Mouse (Mus musculus): ENCODE results near the gene Hoxa3. TPM values are rescaled to one million over a fixed set of nuclear protein-coding genes. Genes with fewer than 3 reads are reported as not detected.

The Hoxa3 gene
- polyA plus RNA-seq, 1 experiment from 2014 or later, result 0.11 TPM

DNA sequence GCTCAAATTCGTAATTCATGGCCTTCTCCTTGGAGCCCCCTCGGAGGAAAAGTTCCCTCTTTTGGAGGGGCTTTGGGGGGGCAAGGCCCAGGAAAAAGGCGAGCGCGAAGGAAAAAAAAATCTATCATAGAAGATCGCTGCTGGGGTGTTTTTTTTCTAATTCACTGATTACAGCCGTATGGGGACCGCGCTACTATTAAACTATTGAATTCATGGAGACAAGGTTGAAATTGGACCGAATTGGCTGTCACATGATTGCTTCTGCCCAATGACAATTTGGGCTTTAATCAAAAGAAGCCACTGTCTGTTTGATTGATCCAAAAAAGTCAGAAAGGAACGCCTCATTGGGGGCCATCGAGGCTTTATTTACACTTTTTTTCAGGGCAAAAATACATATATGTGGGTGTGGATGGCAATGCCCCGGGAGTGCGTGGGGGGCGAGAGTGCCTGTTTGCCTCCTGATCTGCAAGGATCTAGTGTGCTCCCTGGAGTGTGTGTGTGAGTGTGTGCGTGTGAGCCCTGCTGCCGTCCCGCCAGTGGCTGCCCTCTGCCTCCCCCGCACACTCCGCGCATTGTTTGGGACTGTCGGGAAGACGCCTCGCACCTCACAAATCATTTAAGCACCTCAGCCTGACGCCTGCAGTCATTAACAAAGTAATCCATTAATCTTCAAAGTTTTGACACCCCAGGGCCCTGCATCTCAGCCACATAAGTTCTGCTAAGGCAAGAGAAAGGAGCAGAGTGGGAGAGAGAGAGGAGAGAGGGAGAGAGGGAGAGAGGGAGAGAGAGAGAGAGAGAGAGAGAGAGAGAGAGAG, 48.3 kb downstream of the Hoxa3 start, which contains the start of gene Hoxa2:
Gene Hoxa2, minus strand, starts transcription at position 206 of the 815 bp plus-strand sequence.
- ATAC-seq (ENCODE audit: low FRiP score), result no peak
- no peak within 1 kb of the TSS for H3K4me3 ChIP-seq (ENCODE audit: low read depth, low read length)
- H3K4me2 ChIP-seq, result no peak within 1 kb of the TSS

DNA sequence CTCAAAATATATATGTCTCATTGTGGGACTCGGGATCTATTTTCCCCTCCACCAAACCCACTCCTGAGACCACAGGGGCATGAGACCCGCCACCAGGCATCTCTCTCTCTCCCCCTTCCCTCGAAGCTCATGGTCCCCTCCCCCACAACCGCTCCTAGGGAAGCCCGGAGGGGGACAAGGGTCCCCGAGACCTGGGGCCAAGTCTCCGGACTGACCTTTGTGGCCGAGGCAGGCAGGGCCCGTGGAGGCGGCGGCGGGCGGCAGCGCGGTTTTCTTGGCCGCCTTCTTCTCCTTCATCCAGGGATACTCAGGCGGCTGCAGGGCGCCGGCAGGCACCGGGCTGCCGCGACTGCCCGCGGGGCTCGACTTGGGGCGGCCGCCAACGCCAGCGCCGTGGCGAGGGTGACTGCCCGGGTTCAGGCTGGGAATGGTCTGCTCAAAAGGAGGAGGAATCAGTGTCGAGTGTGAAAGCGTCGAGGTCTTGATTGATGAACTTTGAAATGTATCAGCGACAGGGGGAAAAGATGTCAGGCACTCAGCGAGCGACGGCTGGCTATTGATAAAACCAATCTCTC, 49.0 kb downstream of the Hoxa3 start:
- Histone ChIP-seq H3K9me3 (ENCODE audit: control insufficient read depth, low read length) (no peaks in the 10 kb centered on the region), H3K9ac (ENCODE audit: low read length) (no peak overlapping the region), H3K36me3 (ENCODE audit: control insufficient read depth, insufficient read depth, low read length) (no peaks in the 10 kb centered on the region), H3K27me3 (ENCODE audit: control insufficient read depth, insufficient read depth, low read length) (peaks cover 97% of the 10 kb centered on the region), H3K4me1 (ENCODE audit: control insufficient read depth, insufficient read depth, low read length) (no peaks in the 10 kb centered on the region), H3K4me2 (no peak overlapping the region), H3K4me3 (ENCODE audit: low read depth, low read length) (no peak overlapping the region), H3K27ac (ENCODE audit: low read depth, low read length) (no peak overlapping the region)
- WGBS, result 0% methylated on average over 38 of the region's 39 CpGs
- peak; percentile 96 for DNase-seq (ENCODE audit: low spot score, missing footprints)
- no peak for ATAC-seq (ENCODE audit: low FRiP score)

More for the DNA sequence above, 48.3 kb downstream of the Hoxa3 start, which contains the start of gene Hoxa2:
- H3K36me3 ChIP-seq (ENCODE audit: control insufficient read depth, insufficient read depth, low read length), result no peaks in the 10 kb centered on the region
- peaks cover 96% of the 10 kb centered on the region for H3K27me3 ChIP-seq (ENCODE audit: control insufficient read depth, insufficient read depth, low read length)
- H3K9ac ChIP-seq (ENCODE audit: low read length), result no peak within 1 kb of the TSS
- no peak within 1 kb of the TSS for H3K27ac ChIP-seq (ENCODE audit: low read depth, low read length)
- no peaks in the 10 kb centered on the region for H3K9me3 ChIP-seq (ENCODE audit: control insufficient read depth, low read length)
- peak; percentile 94 for DNase-seq (ENCODE audit: low spot score, missing footprints)
- no peaks in the 10 kb centered on the region for H3K4me1 ChIP-seq (ENCODE audit: control insufficient read depth, insufficient read depth, low read length)
- WGBS, result under 1% methylated on average over 25 of the region's 25 CpGs

DNA sequence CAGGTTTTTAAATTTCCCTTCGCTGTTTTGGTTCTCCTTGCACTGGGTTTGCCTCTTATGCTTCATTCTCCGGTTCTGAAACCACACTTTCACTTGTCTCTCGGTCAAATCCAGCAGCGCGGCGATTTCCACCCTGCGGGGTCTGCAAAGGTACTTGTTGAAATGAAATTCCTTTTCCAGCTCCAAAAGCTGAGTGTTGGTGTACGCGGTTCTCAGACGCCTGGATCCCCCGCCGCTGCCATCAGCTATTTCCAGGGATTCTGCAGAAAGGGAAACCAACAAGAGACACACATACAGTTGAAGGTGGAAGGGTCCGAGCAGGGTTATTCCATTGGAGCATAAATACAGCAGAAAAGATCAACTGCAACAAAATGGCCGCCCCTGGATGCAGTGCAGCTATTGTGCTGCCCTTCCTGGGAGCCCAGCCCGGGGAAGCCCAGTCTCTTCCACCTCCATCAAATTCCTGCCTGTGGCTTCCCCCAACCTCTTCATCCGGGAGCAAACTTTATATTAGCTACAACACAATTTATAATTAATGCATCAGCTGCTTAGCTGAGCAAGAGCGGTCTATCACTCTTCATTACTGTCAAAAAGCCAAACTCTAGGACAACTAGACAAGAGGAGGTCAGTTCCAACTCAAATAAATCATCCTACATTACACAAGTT, 49.6 kb downstream of the Hoxa3 start:
- Histone ChIP-seq H3K4me3 (ENCODE audit: low read depth, low read length) (no peak overlapping the region), H3K36me3 (ENCODE audit: control insufficient read depth, insufficient read depth, low read length) (no peaks in the 10 kb centered on the region), H3K9me3 (ENCODE audit: control insufficient read depth, low read length) (no peaks in the 10 kb centered on the region), H3K27ac (ENCODE audit: low read depth, low read length) (no peak overlapping the region), H3K9ac (ENCODE audit: low read length) (no peak overlapping the region), H3K4me1 (ENCODE audit: control insufficient read depth, insufficient read depth, low read length) (peaks cover 5% of the 10 kb centered on the region; the same call in 1 of the 2 replicates), H3K27me3 (ENCODE audit: control insufficient read depth, insufficient read depth, low read length) (peaks cover 97% of the 10 kb centered on the region), H3K4me2 (no peak overlapping the region)
- ATAC-seq (ENCODE audit: low FRiP score) (no peak), DNase-seq (ENCODE audit: low spot score, missing footprints) (peak; percentile 97)
- WGBS, result under 1% methylated on average over 17 of the region's 17 CpGs

DNA sequence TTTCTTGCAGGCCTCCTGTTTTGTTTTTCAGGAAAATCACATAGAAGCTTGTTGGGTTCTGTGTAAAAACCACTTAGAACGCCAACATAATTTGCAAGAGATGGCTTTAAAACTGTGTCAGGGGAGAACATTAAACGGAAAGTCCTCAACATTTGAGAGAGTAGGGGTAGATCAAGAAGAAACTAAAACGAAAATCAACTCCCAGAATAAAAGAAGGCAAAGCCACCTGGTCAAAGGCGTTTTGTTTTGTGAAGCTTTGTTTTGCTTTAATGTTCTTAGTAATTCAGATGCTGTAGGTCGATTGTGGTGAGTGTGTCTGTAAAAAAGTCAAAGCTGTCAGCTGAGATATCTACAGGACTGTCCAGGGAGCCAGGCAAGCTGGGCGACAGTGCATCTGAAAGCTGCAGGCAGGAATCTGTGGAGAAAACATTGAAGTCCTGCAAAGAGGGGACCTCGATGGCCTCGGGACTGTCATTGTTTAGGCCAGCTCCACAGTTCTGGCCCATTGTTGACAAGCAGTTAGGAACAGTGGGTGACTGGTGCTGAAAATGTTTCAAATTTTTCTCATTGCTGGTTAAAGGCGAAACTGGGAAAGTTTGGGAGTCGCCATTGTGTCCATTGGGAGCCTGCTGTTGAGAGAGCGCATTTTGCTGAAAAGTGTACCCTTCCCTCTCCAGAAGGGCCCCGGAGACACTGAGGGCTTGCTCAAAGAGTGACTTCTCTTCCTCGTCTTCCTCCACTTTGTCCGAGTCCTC, 50.3 kb downstream of the Hoxa3 start:
- Histone ChIP-seq H3K27ac (ENCODE audit: low read depth, low read length) (no peak overlapping the region), H3K27me3 (ENCODE audit: control insufficient read depth, insufficient read depth, low read length) (peaks cover 97% of the 10 kb centered on the region), H3K4me2 (no peak overlapping the region), H3K4me3 (ENCODE audit: low read depth, low read length) (no peak overlapping the region), H3K9me3 (ENCODE audit: control insufficient read depth, low read length) (no peaks in the 10 kb centered on the region), H3K9ac (ENCODE audit: low read length) (no peak overlapping the region), H3K36me3 (ENCODE audit: control insufficient read depth, insufficient read depth, low read length) (no peaks in the 10 kb centered on the region), H3K4me1 (ENCODE audit: control insufficient read depth, insufficient read depth, low read length) (peaks cover 8% of the 10 kb centered on the region; the same call in 1 of the 2 replicates)
- DNase-seq (ENCODE audit: low spot score, missing footprints), result peak; percentile 97
- no peak for ATAC-seq (ENCODE audit: low FRiP score)
- under 1% methylated on average over 14 of the region's 14 CpGs for WGBS

DNA sequence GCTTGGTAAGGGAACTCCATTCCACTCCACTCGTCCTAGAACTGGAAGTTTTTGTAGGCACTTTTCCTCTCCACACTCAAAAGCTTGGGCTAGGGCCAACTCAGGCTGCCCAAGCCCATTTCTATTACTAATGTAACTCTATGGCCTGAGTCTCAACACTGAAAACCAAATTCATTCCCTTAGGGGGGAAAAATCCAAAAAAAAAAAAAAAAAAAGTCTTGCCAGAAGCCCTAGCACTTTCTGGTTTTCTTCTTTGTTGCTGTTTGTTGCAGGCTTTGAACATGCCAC, 51.1 kb downstream of the Hoxa3 start:
- Histone ChIP-seq H3K36me3 (ENCODE audit: control insufficient read depth, insufficient read depth, low read length) (no peaks in the 10 kb centered on the region), H3K27ac (ENCODE audit: low read depth, low read length) (no peak overlapping the region), H3K9ac (ENCODE audit: low read length) (no peak overlapping the region), H3K27me3 (ENCODE audit: control insufficient read depth, insufficient read depth, low read length) (peaks cover 97% of the 10 kb centered on the region), H3K4me1 (ENCODE audit: control insufficient read depth, insufficient read depth, low read length) (peaks cover 8% of the 10 kb centered on the region; the same call in 1 of the 2 replicates), H3K9me3 (ENCODE audit: control insufficient read depth, low read length) (no peaks in the 10 kb centered on the region), H3K4me2 (no peak overlapping the region), H3K4me3 (ENCODE audit: low read depth, low read length) (no peak overlapping the region)
- no peak for DNase-seq (ENCODE audit: low spot score, missing footprints)
- 0% methylated on average over 1 of the region's 1 CpGs for WGBS
- no peak for ATAC-seq (ENCODE audit: low FRiP score)

DNA sequence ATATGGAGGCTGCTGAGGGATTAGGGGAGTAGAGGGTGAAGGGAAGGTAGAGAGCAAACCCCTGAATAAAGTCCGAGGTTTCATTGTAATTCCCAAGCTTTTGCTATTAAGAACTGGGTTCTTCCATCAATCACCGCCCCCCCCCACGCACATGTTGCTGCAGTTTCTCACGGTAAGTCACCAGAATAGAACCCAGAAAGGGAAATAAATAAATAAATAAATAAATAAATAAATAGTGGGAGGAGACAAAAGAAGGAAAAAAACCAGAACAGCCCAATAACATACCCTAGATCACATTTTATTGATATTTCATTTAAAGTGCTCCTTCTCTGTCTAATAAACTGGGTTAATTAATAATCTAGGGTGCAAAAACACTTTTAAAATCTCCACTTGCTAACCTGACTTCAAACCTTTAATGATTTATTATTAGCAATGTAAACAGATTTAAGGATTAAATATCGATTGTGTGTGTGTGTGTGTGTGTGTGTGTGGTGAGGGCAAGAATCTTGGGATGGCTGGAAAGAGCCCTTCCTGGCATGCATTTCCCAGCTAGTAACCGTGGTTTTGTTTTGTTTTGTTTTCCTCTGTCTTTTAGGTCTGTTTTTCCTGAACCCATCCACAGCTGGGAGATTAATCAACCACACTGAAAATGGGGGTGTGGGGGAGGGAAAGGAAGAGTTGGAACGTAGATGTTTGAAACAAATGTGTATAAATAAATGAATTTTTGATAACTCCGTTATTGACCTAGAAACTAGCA, 51.6 kb downstream of the Hoxa3 start:
- H3K4me3 ChIP-seq (ENCODE audit: low read depth, low read length), result no peak overlapping the region
- peak; percentile 95 for DNase-seq (ENCODE audit: low spot score, missing footprints)

DNA sequence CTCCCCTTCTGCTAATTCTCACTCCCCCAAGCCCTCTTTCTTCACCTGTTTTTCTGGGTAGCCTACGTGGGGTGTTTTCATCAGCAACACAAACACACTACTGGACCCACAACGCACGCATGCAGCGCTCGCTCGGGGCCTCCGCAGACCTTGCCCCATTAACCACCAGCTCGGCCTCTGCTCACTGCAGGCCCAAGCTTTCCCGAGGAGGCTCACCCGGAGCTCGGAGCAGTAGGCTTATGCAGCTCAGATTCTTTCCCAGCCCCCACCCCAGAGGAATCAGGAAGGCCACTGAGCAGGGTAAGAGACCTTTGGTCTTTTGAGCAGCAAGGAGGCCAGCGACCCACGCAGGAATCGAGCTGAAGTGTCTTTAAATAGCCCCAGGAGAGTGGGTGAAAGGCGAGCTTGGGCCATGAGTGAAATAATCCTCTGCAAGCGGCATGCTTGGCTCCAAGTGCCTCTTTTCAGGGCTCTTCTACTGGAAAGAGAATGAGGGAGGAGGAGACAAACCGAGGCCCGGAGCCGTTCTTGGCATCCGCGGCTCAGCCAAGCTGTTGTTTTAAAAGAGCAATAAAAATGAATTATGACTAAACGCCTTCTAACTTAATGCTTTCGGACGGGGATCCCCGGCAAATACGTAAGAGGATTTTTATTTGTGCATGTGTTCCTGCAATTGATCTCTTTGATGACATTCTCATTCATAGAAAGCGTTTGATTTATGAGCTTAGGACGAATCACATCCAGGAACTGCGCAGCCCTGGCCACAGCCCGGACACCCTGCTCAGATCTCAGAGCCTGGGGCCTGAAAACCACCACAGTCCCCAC, 52.4 kb downstream of the Hoxa3 start:
- Histone ChIP-seq H3K4me2 (no peak overlapping the region), H3K27me3 (ENCODE audit: control insufficient read depth, insufficient read depth, low read length) (peaks cover 97% of the 10 kb centered on the region), H3K9me3 (ENCODE audit: control insufficient read depth, low read length) (no peaks in the 10 kb centered on the region), H3K9ac (ENCODE audit: low read length) (no peak overlapping the region), H3K4me1 (ENCODE audit: control insufficient read depth, insufficient read depth, low read length) (peaks cover 8% of the 10 kb centered on the region; the same call in 1 of the 2 replicates), H3K36me3 (ENCODE audit: control insufficient read depth, insufficient read depth, low read length) (no peaks in the 10 kb centered on the region), H3K27ac (ENCODE audit: low read depth, low read length) (no peak overlapping the region), H3K4me3 (ENCODE audit: low read depth, low read length) (no peak overlapping the region)
- WGBS, result 1% methylated on average over 30 of the region's 30 CpGs
- DNase-seq (ENCODE audit: low spot score, missing footprints) (peak; percentile 96), ATAC-seq (ENCODE audit: low FRiP score) (no peak)

More for the DNA sequence above, 51.6 kb downstream of the Hoxa3 start:
- ATAC-seq (ENCODE audit: low FRiP score), result no peak
- Histone ChIP-seq H3K4me1 (ENCODE audit: control insufficient read depth, insufficient read depth, low read length) (peaks cover 8% of the 10 kb centered on the region; the same call in 1 of the 2 replicates), H3K27ac (ENCODE audit: low read depth, low read length) (no peak overlapping the region), H3K36me3 (ENCODE audit: control insufficient read depth, insufficient read depth, low read length) (no peaks in the 10 kb centered on the region), H3K4me2 (no peak overlapping the region), H3K9ac (ENCODE audit: low read length) (no peak overlapping the region), H3K9me3 (ENCODE audit: control insufficient read depth, low read length) (no peaks in the 10 kb centered on the region), H3K27me3 (ENCODE audit: control insufficient read depth, insufficient read depth, low read length) (peaks cover 97% of the 10 kb centered on the region)
- WGBS, result 2% methylated on average over 8 of the region's 8 CpGs

DNA sequence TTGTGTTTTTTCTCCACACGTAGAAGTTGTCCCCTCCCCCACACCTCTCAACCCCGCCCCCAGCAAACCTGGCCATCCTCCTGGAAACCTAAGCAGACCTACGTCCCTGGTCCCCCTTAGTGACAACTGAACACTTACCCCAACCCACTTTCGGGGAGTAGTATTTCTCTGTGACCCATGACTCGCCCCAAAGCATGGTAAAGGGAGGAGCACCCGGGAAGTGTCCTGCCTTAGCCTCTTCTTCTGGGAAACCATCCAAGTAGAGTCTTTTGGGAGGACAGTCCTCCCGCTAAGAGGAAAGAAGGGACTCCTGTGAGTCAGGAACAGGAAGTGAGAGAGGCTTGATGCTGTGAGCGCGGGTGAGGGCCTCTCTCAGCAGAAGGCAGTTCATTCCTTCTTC, 53.2 kb downstream of the Hoxa3 start:
- H3K4me3 ChIP-seq (ENCODE audit: low read depth, low read length), result no peak overlapping the region
- H3K9ac ChIP-seq (ENCODE audit: low read length), result no peak overlapping the region
- WGBS, result 4% methylated on average over 9 of the region's 9 CpGs

More for the DNA sequence above, 53.2 kb downstream of the Hoxa3 start:
- Histone ChIP-seq H3K4me1 (ENCODE audit: control insufficient read depth, insufficient read depth, low read length) (peaks cover 8% of the 10 kb centered on the region; the same call in 1 of the 2 replicates), H3K27ac (ENCODE audit: low read depth, low read length) (no peak overlapping the region), H3K36me3 (ENCODE audit: control insufficient read depth, insufficient read depth, low read length) (no peaks in the 10 kb centered on the region), H3K9me3 (ENCODE audit: control insufficient read depth, low read length) (no peaks in the 10 kb centered on the region), H3K4me2 (no peak overlapping the region), H3K27me3 (ENCODE audit: control insufficient read depth, insufficient read depth, low read length) (peaks cover 97% of the 10 kb centered on the region)
- ATAC-seq (ENCODE audit: low FRiP score) (no peak), DNase-seq (ENCODE audit: low spot score, missing footprints) (peak; percentile 92)

All from midbrain, embryonic 11.5 days (tissue).